Mouse (Mus musculus) CH12.LX (cell line): ENCODE data around the gene Syn3. TPM values are rescaled to one million over a fixed set of nuclear protein-coding genes. Genes with fewer than 3 reads are reported as not detected.

Source experiments
- DNase-seq: peaks from one replicate; pipeline ENCODE4 v3.0.0-alpha.2; 2013; ENCODE audit errors: extremely low read depth
- H3K27ac ChIP-seq: 2 replicates; pipeline ENCODE4 v1.5.1; 2012; ENCODE audit warnings: low read depth, mild to moderate bottlenecking, control low read depth, moderate library complexity; ENCODE audit not compliant: insufficient read depth
- H3K27me3 ChIP-seq: replicated peaks from 2 replicates; pipeline ENCODE3; 2012; ENCODE audit warnings: inconsistent platforms
- H3K36me3 ChIP-seq, 2 experiments: replicated peaks in 1 of 2; 2 replicates each; pipeline versions ENCODE3 to v1.6.1; 2012; ENCODE audit warnings: inconsistent platforms in 1 of 2, low read length in 1 of 2, mild to moderate bottlenecking in 1 of 2, mixed read lengths in 1 of 2, moderate library complexity in 1 of 2; ENCODE audit not compliant: control insufficient read depth in 1 of 2, insufficient read depth in 1 of 2
- H3K4me1 ChIP-seq, 2 experiments: 2 replicates each; pipeline ENCODE4 v1.6.1; 2012; ENCODE audit warnings: inconsistent platforms in 1 of 2, moderate library complexity in 1 of 2; ENCODE audit not compliant: insufficient read depth in 2 of 2, control insufficient read depth in 1 of 2
- H3K4me2 ChIP-seq: 2 replicates; pipeline ENCODE4 v1.6.1; 2012; ENCODE audit warnings: low read depth, mild to moderate bottlenecking, control low read depth; ENCODE audit not compliant: poor library complexity, insufficient read depth, severe bottlenecking
- H3K4me3 ChIP-seq, 3 experiments: fragments of 150-350 bp in 1 of 3; sonication (generic) in 1 of 3; replicated peaks in 1 of 3; 2 replicates each; pipeline versions ENCODE3 to v1.5.1; 2011 to 2012; ENCODE audit warnings: low read depth in 2 of 3, low read length in 2 of 3, mild to moderate bottlenecking in 2 of 3, moderate library complexity in 2 of 3, control low read depth in 1 of 3, improper control_type of control experiment in 1 of 3, inconsistent platforms in 1 of 3, mixed read lengths in 1 of 3; ENCODE audit not compliant: poor library complexity in 1 of 3
- H3K79me2 ChIP-seq: replicated peaks from 2 replicates; pipeline ENCODE4 v1.6.1; 2012; ENCODE audit warnings: mild to moderate bottlenecking, moderate library complexity; ENCODE audit not compliant: control insufficient read depth, poor library complexity, insufficient read depth, severe bottlenecking; ENCODE audit errors: extremely low read depth
- H3K9ac ChIP-seq: 2 replicates; pipeline ENCODE4 v1.6.1; 2012; ENCODE audit warnings: low read depth, mild to moderate bottlenecking, control low read depth, moderate library complexity; ENCODE audit not compliant: insufficient read depth
- H3K9me3 ChIP-seq: replicated peaks from 2 replicates; pipeline ENCODE3; 2012; ENCODE audit warnings: low read length, inconsistent platforms, mixed read lengths
- CHD1 ChIP-seq: IDR thresholded peaks from 2 replicates; pipeline ENCODE4 v1.6.1; 2012; ENCODE audit warnings: low read depth, low read length, improper control_type of control experiment, inconsistent platforms
- CTCF ChIP-seq, 2 experiments: IDR thresholded peaks in 1 of 2; conservative IDR thresholded peaks in 1 of 2; 2 replicates each; pipeline ENCODE4 v1.5.1; 2011 to 2012; ENCODE audit warnings: low read depth in 2 of 2, low read length in 2 of 2, improper control_type of control experiment in 1 of 2, inconsistent platforms in 1 of 2, mild to moderate bottlenecking in 1 of 2, moderate library complexity in 1 of 2
- ELF1 ChIP-seq: IDR thresholded peaks from 2 replicates; pipeline ENCODE4 v1.6.1; 2014; ENCODE audit warnings: low read depth, mild to moderate bottlenecking, inconsistent platforms, low read length, improper control_type of control experiment
- JUND ChIP-seq: conservative IDR thresholded peaks from 2 replicates; pipeline ENCODE4 v1.6.1; 2011; ENCODE audit warnings: low read depth, low read length, improper control_type of control experiment
- MAFK ChIP-seq: IDR thresholded peaks from 2 replicates; pipeline ENCODE4 v1.6.1; 2011; ENCODE audit warnings: low read length, improper control_type of control experiment; ENCODE audit not compliant: insufficient replicate concordance
- MAX ChIP-seq: IDR thresholded peaks from 2 replicates; pipeline ENCODE4 v1.6.1; 2011; ENCODE audit warnings: low read length, improper control_type of control experiment
- MEF2A ChIP-seq: IDR thresholded peaks from 2 replicates; pipeline ENCODE4 v1.6.1; 2014; ENCODE audit warnings: low read depth, mild to moderate bottlenecking, inconsistent platforms, low read length, improper control_type of control experiment, borderline replicate concordance
- MXI1 ChIP-seq: IDR thresholded peaks from 2 replicates; pipeline ENCODE4 v1.6.1; 2011; ENCODE audit warnings: mild to moderate bottlenecking, low read depth, low read length, improper control_type of control experiment
- MYC ChIP-seq: IDR thresholded peaks from 2 replicates; pipeline ENCODE4 v1.6.1; 2011; ENCODE audit warnings: low read depth, mild to moderate bottlenecking, improper control_type of control experiment, low read length
- NELFE ChIP-seq: IDR thresholded peaks from 2 replicates; pipeline ENCODE4 v1.6.1; 2011; ENCODE audit warnings: low read depth, low read length, improper control_type of control experiment
- NRF1 ChIP-seq: IDR thresholded peaks from 2 replicates; pipeline ENCODE4 v1.6.1; 2014; ENCODE audit warnings: low read depth, mild to moderate bottlenecking, inconsistent platforms, low read length, improper control_type of control experiment, moderate library complexity
- POLR2A ChIP-seq: IDR thresholded peaks from 2 replicates; pipeline ENCODE4 v1.6.1; 2011; ENCODE audit warnings: low read depth, mild to moderate bottlenecking, improper control_type of control experiment, low read length
- RAD21 ChIP-seq: IDR thresholded peaks from 2 replicates; pipeline ENCODE4 v1.6.1; 2011; ENCODE audit warnings: low read depth, mild to moderate bottlenecking, low read length, improper control_type of control experiment, moderate library complexity
- RCOR1 ChIP-seq: conservative IDR thresholded peaks from 2 replicates; pipeline ENCODE4 v1.6.1; 2012; ENCODE audit warnings: low read depth, mild to moderate bottlenecking, inconsistent platforms, low read length, improper control_type of control experiment
- SIN3A ChIP-seq: IDR thresholded peaks from 2 replicates; pipeline ENCODE4 v1.6.1; 2012; ENCODE audit warnings: low read length, improper control_type of control experiment, inconsistent platforms
- TBP ChIP-seq: conservative IDR thresholded peaks from 2 replicates; pipeline ENCODE4 v1.6.1; 2011; ENCODE audit warnings: low read depth, low read length, improper control_type of control experiment
- TCF12 ChIP-seq: IDR thresholded peaks from 2 replicates; pipeline ENCODE4 v1.6.1; 2014; ENCODE audit warnings: low read depth, mild to moderate bottlenecking, inconsistent platforms, low read length, improper control_type of control experiment
- UBTF ChIP-seq: IDR thresholded peaks from 2 replicates; pipeline ENCODE4 v1.6.1; 2012; ENCODE audit warnings: low read depth, mild to moderate bottlenecking, inconsistent platforms, low read length, improper control_type of control experiment, moderate library complexity
- ZC3H11A ChIP-seq: IDR thresholded peaks from 2 replicates; pipeline ENCODE4 v1.6.1; 2012; ENCODE audit warnings: low read depth, mild to moderate bottlenecking, inconsistent platforms, low read length, improper control_type of control experiment
- ZMIZ1 ChIP-seq: IDR thresholded peaks from 2 replicates; pipeline ENCODE4 v1.6.1; 2012; ENCODE audit warnings: low read depth, mild to moderate bottlenecking, inconsistent platforms, low read length, improper control_type of control experiment
- ZNF384 ChIP-seq: IDR thresholded peaks from 2 replicates; pipeline ENCODE4 v1.6.1; 2012; ENCODE audit warnings: low read depth, low read length, improper control_type of control experiment, inconsistent platforms
- dilution Hi-C: fragments of 300-500 bp; cut with MboI; formaldehyde crosslinking; loops from 2 replicates; pipeline ENCODE4 v1.14.3; 2020; ENCODE audit warnings: low sequenced_read_pairs; ENCODE audit not compliant: extremely low pct_unique_long_range_greater_than_20kb, extremely low pct_ligation_motif_present
- in situ Hi-C: fragments of 300-500 bp; cut with MboI; formaldehyde crosslinking; loops from 3 replicates; pipeline ENCODE4 v1.14.3; 2019; ENCODE audit warnings: low sequenced_read_pairs, low pct_ligation_motif_present, low pct_unique_long_range_greater_than_20kb, mixed read lengths
- polyA plus RNA-seq: library from polyadenylated mRNA; unstranded; fragments of >175 nt; gene quantifications from 2 replicates; pipeline ENCODE4 v1.2.1, GENCODE M21; 2012; ENCODE audit warnings: low read depth; ENCODE audit not compliant: insufficient read length
- total RNA-seq, 2 experiments: library from RNA; depleted of rRNA; stranded (reverse); fragments of 300-350 nt in 1 of 2; fragments of >200 nt in 1 of 2; gene quantifications; 2 replicates each; pipeline ENCODE4 v1.2.3; 2012 to 2014

The Syn3 gene
- total and polyA plus RNA-seq, 3 experiments = 2.8 to 8.9 (median 5.6) TPM

GRCm38 (mm10) chr10:86248131-86248740 lies 250.5 kb downstream of the Syn3 start:
- Histone ChIP-seq H3K9ac (no peak overlapping the region), H3K27ac (no peak overlapping the region), H3K36me3 (peaks cover 0 to 5% of the 10 kb centered on the region in 2 experiments), H3K9me3 (no peaks in the 10 kb centered on the region), H3K79me2 (no peaks in the 10 kb centered on the region), H3K4me3 (no peak overlapping the region), H3K4me1 (peaks cover 20 to 40% of the 10 kb centered on the region in 2 experiments), H3K4me2 (no peak overlapping the region), H3K27me3 (no peaks in the 10 kb centered on the region)
- no peak for DNase-seq
- in situ Hi-C loops (no loop called here), dilution Hi-C loops (no loop called here)
- TF ChIP-seq NELFE (no peak), MEF2A (no peak), UBTF (no peak), MAFK (no peak), MYC (no peak), NRF1 (no peak), ZMIZ1 (no peak), CHD1 (no peak), RAD21 (no peak), TBP (no peak), ZNF384 (no peak)

GRCm38 (mm10) chr10:86245396-86245795 lies 253.3 kb downstream of the Syn3 start:
- Histone ChIP-seq H3K9ac (no peak overlapping the region), H3K4me3 (no peak overlapping the region), H3K36me3 (peaks cover 0 to 3% of the 10 kb centered on the region in 2 experiments), H3K27me3 (no peaks in the 10 kb centered on the region), H3K4me1 (peaks cover 24 to 44% of the 10 kb centered on the region in 2 experiments), H3K4me2 (no peak overlapping the region), H3K27ac (no peak overlapping the region), H3K9me3 (no peaks in the 10 kb centered on the region), H3K79me2 (no peaks in the 10 kb centered on the region)
- no peak for TF ChIP-seq NRF1
- no peak for TF ChIP-seq POLR2A
- no peak for TF ChIP-seq CTCF (conservative IDR thresholded peaks at IDR 0.05 in 1 of 2, IDR thresholded peaks at IDR 0.05 in 1 of 2; ENCODE audit: low read depth in 2 of 2, low read length in 2 of 2)
- no peak for TF ChIP-seq ELF1
- no peak for TF ChIP-seq MAX
- no peak for TF ChIP-seq TCF12
- TF ChIP-seq RAD21 = no peak
- no peak for TF ChIP-seq ZMIZ1
- TF ChIP-seq ZC3H11A = no peak
- TF ChIP-seq MYC = no peak
- no peak for TF ChIP-seq MEF2A
- no peak for TF ChIP-seq JUND
- no peak for TF ChIP-seq CHD1
- TF ChIP-seq RCOR1 = no peak
- TF ChIP-seq ZNF384 = no peak
- TF ChIP-seq MXI1 = no peak
- TF ChIP-seq SIN3A = no peak
- DNase-seq = no peak
- in situ Hi-C loops = no loop called here
- dilution Hi-C loops = no loop called here
